Mouse (Mus musculus): ENCODE data around the gene Icam1. TPM values are rescaled to one million over a fixed set of nuclear protein-coding genes. Genes with fewer than 3 reads are reported as not detected.

Icam1 gene
- total and polyA plus RNA-seq, 3 experiments = 5.8 to 17.1 (median 9.6) TPM

DNA sequence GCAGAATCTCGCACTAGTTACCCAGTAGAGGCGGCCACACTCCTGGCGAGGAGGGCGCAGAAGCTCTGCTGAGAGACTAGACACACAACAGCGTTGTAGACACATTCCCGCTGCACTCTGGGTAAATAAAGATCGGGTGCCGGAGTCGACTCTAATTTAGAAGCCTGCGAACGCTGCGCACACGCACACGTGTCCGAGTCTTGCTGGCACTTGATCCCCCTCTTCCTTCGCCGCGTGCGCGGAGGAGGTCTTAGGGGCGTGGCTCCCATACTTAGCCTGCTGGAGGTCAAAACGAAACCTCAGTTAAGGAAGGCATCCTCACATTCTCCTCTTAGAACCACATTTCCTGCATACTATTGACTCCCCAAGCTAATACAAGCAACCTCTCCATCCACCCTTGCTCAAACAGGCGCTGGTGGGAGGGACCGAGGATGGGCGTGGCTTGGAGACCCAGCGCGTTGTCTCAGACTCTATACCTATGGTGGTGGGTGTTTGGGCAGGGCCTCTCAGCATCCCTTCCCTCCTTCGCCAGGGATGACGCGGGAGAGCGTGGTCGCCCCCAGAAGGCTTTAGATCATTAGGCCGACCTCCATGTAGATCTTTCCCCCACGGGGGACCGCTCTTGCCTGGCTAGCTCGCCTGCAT, 15.6 kb downstream of the Icam1 start:
- H3K27me3 ChIP-seq (ENCODE audit: insufficient read depth, low read length) = peaks cover 5% of the 10 kb centered on the region; the same call in 1 of the 2 replicates
- 0 out of 2 replicates have a peak, but pooled peaks have one; percentile 1 for ATAC-seq (ENCODE audit: extremely low read depth, insufficient number of reproducible peaks, low FRiP score, poor library complexity, severe bottlenecking)
- TF ChIP-seq TAL1 (conservative IDR thresholded peaks at IDR 0.05; ENCODE audit: low read depth, low read length) (no peak), POLR2AphosphoS5 (IDR thresholded peaks at IDR 0.05; ENCODE audit: insufficient replicate concordance, low read depth, low read length) (no peak), GATA1 (IDR thresholded peaks at IDR 0.05; ENCODE audit: borderline replicate concordance, low read length) (no peak), CTCF (IDR thresholded peaks at IDR 0.05; ENCODE audit: low read depth, low read length) (no peak), GATA2 (IDR thresholded peaks at IDR 0.05; ENCODE audit: borderline replicate concordance, low read depth, low read length) (no peak)

DNA sequence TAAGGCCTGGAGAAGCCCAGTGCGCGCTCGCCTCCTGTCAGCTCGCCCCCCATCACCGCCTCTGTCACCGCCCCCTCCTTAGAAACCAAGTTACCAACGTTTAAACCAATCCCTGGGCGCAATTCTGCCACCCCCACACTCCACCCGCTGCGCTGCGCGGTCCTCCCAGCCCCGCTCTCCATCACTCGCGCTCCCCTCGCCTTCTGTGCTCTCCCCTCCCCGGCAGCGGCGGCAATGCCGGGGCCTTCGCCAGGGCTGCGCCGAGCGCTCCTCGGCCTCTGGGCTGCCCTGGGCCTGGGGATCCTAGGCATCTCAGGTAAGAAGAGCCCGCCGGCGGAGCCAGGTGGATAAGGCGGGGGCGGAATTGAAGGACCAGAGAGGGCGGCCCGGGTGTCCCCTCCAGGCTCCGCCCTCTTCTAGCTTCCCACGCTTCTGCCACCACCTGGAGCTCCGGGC, 16.1 kb downstream of the Icam1 start, which contains the start of gene Icam5:
Gene Icam5 (plus strand): TSS at position 178 of the 456 bp plus-strand sequence.
- ATAC-seq (ENCODE audit: extremely low read depth, insufficient number of reproducible peaks, low FRiP score, poor library complexity, severe bottlenecking) (no peak), DNase-seq (ENCODE audit: low spot score) (no peak)
- Histone ChIP-seq H3K4me1 (ENCODE audit: insufficient read depth, low read depth, low read length) (peaks cover 71% of the 10 kb centered on the region), H3K27me3 (ENCODE audit: insufficient read depth, low read length) (peaks cover 10% of the 10 kb centered on the region; the same call in 1 of the 2 replicates), H3K36me3 (replicated peaks) (peaks cover 24% of the 10 kb centered on the region), H3K9me3 (replicated peaks) (no peaks in the 10 kb centered on the region), H3K4me3 (ENCODE audit: low read depth, low read length) (peak within 1 kb of the TSS; percentile 77)
- no peak for TF ChIP-seq POLR2AphosphoS5 (IDR thresholded peaks at IDR 0.05; ENCODE audit: insufficient replicate concordance, low read depth, low read length)
- no peak for TF ChIP-seq TAL1 (conservative IDR thresholded peaks at IDR 0.05; ENCODE audit: low read depth, low read length)
- TF ChIP-seq GATA1 (IDR thresholded peaks at IDR 0.05; ENCODE audit: borderline replicate concordance, low read length) = no peak
- no peak for TF ChIP-seq CTCF (IDR thresholded peaks at IDR 0.05; ENCODE audit: low read depth, low read length)
- no peak for TF ChIP-seq GATA2 (IDR thresholded peaks at IDR 0.05; ENCODE audit: borderline replicate concordance, low read depth, low read length)

More for the DNA sequence above, 15.6 kb downstream of the Icam1 start:
- Histone ChIP-seq H3K36me3 (replicated peaks) (peaks cover 30% of the 10 kb centered on the region), H3K4me1 (ENCODE audit: insufficient read depth, low read depth, low read length) (peaks cover 75% of the 10 kb centered on the region), H3K9me3 (replicated peaks) (no peaks in the 10 kb centered on the region), H3K4me3 (ENCODE audit: low read depth, low read length) (peak overlapping the region; percentile 77)
- no peak for DNase-seq (ENCODE audit: low spot score)

DNA sequence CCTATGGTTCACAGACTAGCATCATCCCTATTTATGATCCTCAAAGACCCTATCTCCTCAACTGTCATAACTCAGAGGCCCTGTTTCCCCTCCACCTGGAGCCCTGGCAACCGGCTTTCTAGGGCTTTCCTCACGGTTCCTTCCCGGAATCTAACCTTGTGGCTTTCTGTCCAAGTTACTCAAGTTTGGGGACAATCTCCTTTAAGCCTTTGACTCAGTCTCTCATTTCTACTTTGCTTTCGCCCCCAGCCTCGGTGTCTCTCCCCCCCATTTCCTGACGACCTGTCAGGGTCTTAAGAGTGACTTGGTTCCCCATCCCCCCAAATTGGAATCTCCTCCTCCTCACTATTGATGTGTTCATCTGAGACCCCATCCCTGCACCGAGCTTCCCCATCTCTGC, 16.7 kb downstream of the Icam1 start:
- no peak for TF ChIP-seq GATA1 (IDR thresholded peaks at IDR 0.05; ENCODE audit: borderline replicate concordance, low read length)
- Histone ChIP-seq H3K36me3 (replicated peaks) (peaks cover 19% of the 10 kb centered on the region), H3K27me3 (ENCODE audit: insufficient read depth, low read length) (peaks cover 10% of the 10 kb centered on the region; the same call in 1 of the 2 replicates), H3K9me3 (replicated peaks) (no peaks in the 10 kb centered on the region), H3K4me3 (ENCODE audit: low read depth, low read length) (peak overlapping the region; percentile 77), H3K4me1 (ENCODE audit: insufficient read depth, low read depth, low read length) (peaks cover 66% of the 10 kb centered on the region)
- no peak for DNase-seq (ENCODE audit: low spot score)
- no peak for ATAC-seq (ENCODE audit: extremely low read depth, insufficient number of reproducible peaks, low FRiP score, poor library complexity, severe bottlenecking)

DNA sequence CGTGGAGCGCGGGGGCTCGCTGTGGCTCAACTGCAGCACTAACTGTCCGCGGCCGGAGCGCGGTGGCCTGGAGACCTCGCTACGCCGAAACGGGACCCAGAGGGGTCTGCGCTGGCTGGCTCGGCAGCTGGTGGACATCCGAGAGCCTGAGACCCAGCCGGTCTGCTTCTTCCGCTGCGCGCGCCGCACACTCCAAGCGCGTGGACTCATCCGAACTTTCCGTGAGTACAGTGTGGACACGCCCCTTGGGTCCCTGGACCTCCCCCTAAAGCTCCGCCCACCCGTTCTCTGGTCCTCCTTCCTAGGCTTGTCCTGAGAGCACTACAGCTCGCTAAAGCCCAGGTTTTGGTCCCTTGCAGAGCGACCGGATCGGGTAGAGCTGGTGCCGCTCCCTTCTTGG, 17.4 kb downstream of the Icam1 start:
- Histone ChIP-seq H3K4me1 (ENCODE audit: insufficient read depth, low read depth, low read length) (peaks cover 59% of the 10 kb centered on the region), H3K27me3 (ENCODE audit: insufficient read depth, low read length) (peaks cover 10% of the 10 kb centered on the region; the same call in 1 of the 2 replicates)
- peak; percentile 77 for DNase-seq (ENCODE audit: low spot score)

DNA sequence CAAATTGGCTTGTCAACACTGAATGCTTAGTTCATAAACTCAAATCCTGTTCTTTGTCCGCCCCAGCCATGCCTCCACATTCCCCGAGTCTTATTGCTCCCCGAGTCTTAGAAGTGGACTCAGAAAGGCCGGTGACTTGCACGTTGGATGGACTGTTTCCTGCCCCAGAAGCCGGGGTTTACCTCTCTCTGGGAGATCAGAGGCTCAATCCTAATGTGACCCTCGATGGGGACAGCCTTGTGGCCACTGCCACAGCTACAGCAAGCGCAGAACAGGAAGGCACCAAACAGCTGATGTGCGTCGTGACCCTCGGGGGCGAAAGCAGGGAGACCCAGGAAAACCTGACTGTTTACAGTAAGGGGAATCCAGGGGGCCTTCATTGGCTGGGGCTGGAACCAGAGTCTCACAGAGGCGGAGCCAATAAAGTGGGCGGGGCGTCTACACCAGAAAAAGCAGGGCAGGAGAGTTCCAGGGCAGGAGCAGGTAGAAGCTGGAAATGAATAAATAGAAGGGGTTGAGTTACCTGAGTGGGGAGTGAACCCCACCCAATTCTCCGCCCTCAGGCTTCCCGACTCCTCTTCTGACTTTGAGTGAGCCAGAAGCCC, 18.8 kb downstream of the Icam1 start:
- ATAC-seq (ENCODE audit: extremely low read depth, insufficient number of reproducible peaks, low FRiP score, poor library complexity, severe bottlenecking) = no peak
- TF ChIP-seq TAL1 (conservative IDR thresholded peaks at IDR 0.05; ENCODE audit: low read depth, low read length) (no peak), GATA2 (IDR thresholded peaks at IDR 0.05; ENCODE audit: borderline replicate concordance, low read depth, low read length) (no peak), GATA1 (IDR thresholded peaks at IDR 0.05; ENCODE audit: borderline replicate concordance, low read length) (no peak), CTCF (IDR thresholded peaks at IDR 0.05; ENCODE audit: low read depth, low read length) (no peak), POLR2AphosphoS5 (IDR thresholded peaks at IDR 0.05; ENCODE audit: insufficient replicate concordance, low read depth, low read length) (no peak)

More for the DNA sequence above, 17.4 kb downstream of the Icam1 start:
- TF ChIP-seq GATA1 (IDR thresholded peaks at IDR 0.05; ENCODE audit: borderline replicate concordance, low read length) (no peak), GATA2 (IDR thresholded peaks at IDR 0.05; ENCODE audit: borderline replicate concordance, low read depth, low read length) (no peak), POLR2AphosphoS5 (IDR thresholded peaks at IDR 0.05; ENCODE audit: insufficient replicate concordance, low read depth, low read length) (no peak), CTCF (IDR thresholded peaks at IDR 0.05; ENCODE audit: low read depth, low read length) (no peak), TAL1 (conservative IDR thresholded peaks at IDR 0.05; ENCODE audit: low read depth, low read length) (no peak)
- no peaks in the 10 kb centered on the region for H3K9me3 ChIP-seq (replicated peaks)
- peak; percentile 42; the same call in 1 of the 2 replicates for ATAC-seq (ENCODE audit: extremely low read depth, insufficient number of reproducible peaks, low FRiP score, poor library complexity, severe bottlenecking)
- peaks cover 12% of the 10 kb centered on the region for H3K36me3 ChIP-seq (replicated peaks)
- H3K4me3 ChIP-seq (ENCODE audit: low read depth, low read length) = peak overlapping the region; percentile 77

DNA sequence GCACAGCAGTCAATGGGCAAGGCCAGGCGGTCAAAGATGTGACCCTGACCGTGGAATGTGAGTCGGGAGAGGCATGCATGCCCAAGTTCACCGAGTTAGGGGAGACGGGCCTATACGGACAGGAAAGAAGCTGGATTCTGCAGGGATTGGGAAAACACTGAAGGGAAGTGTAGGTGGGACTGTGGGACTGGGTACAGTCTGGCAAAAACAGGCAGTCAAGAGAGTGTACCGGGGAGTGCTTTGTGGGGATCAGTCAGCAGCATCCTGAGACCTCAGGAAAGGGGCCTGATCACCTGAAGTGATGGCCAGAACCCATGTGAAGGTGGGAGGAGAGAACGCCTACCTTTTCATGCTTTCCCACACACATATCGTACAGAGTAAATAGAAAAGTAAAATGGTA, 19.8 kb downstream of the Icam1 start:
- no peak for ATAC-seq (ENCODE audit: extremely low read depth, insufficient number of reproducible peaks, low FRiP score, poor library complexity, severe bottlenecking)
- H3K27me3 ChIP-seq (ENCODE audit: insufficient read depth, low read length) = peaks cover 10% of the 10 kb centered on the region; the same call in 1 of the 2 replicates

More for the DNA sequence above, 18.8 kb downstream of the Icam1 start:
- no peak for DNase-seq (ENCODE audit: low spot score)
- Histone ChIP-seq H3K4me3 (ENCODE audit: low read depth, low read length) (no peak overlapping the region), H3K36me3 (replicated peaks) (peaks cover 5% of the 10 kb centered on the region), H3K9me3 (replicated peaks) (no peaks in the 10 kb centered on the region), H3K27me3 (ENCODE audit: insufficient read depth, low read length) (peaks cover 10% of the 10 kb centered on the region; the same call in 1 of the 2 replicates), H3K4me1 (ENCODE audit: insufficient read depth, low read depth, low read length) (peaks cover 54% of the 10 kb centered on the region)

More for the DNA sequence above, 19.8 kb downstream of the Icam1 start:
- H3K9me3 ChIP-seq (replicated peaks) = no peaks in the 10 kb centered on the region
- peaks cover 55% of the 10 kb centered on the region for H3K4me1 ChIP-seq (ENCODE audit: insufficient read depth, low read depth, low read length)
- no peak overlapping the region for H3K4me3 ChIP-seq (ENCODE audit: low read depth, low read length)
- no peak for DNase-seq (ENCODE audit: low spot score)
- no peak for TF ChIP-seq POLR2AphosphoS5 (IDR thresholded peaks at IDR 0.05; ENCODE audit: insufficient replicate concordance, low read depth, low read length)
- peaks cover 5% of the 10 kb centered on the region for H3K36me3 ChIP-seq (replicated peaks)

All from G1E (cell line).